8 mouse cellular contexts compared by ENCODE assay signal in the genomic region with DNA sequence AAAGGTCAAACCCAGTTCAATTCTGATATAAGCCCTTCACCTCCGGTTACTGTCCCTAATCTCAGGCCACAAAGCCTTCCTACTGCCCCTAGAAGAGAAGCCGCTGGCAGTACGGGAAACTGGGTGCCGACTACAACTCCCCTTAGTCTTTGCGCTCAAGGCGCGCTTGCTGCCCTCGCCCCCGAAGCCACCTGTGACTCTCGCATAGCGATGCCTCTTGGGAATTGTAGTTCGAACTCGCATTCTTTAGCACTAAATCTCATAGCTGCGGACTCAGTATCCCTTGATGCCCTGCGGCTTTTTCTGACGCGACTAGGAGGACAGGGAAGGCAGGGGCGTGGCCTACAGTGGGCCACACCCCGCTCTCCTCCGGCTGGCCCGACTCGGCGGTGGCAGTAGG. TPM values are rescaled to one million over a fixed set of nuclear protein-coding genes. Genes with fewer than 3 reads are reported as not detected.
DNase-seq lines count a peak whose midpoint lies in the region; ATAC-seq lines count a peak whose summit lies in the region.

A gene (plus strand): TSS at position 347 of the 400 bp plus-strand sequence.

- ATAC-seq in hindbrain, embryonic 16.5 days = peak; percentile 96

- DNase-seq in ZHBTc4 (ENCODE audit: low read depth, low spot score) = peak; percentile 99
- DNase-seq in cerebellum, postnatal 4 days (ENCODE audit: low spot score in 2 of 2) = peak; percentile 78 to 93
- peak; percentile 98 for DNase-seq in gastrocnemius, adult 18-20 months (ENCODE audit: low spot score)
- DNase-seq in left cerebral cortex, adult 18-20 months (ENCODE audit: low spot score in 2 of 2) = peak; percentile 93 to 96
- peak; percentile 98 to 99 for DNase-seq in right cerebral cortex, postnatal 10 days (ENCODE audit: low spot score in 2 of 2)
- DNase-seq in urinary bladder, postnatal 25 days (ENCODE audit: low spot score) = peak; percentile 83

- no peaks in the 10 kb centered on the region for H3K9me3 ChIP-seq in hindbrain, embryonic 16.5 days (ENCODE audit: control insufficient read depth, low read length)

- WGBS in hindbrain, embryonic 16.5 days = under 1% methylated on average over 17 of the region's 23 CpGs
- WGBS in macrophage (ENCODE audit: missing documents) = under 1% methylated on average over 23 of the region's 23 CpGs

- peak within 1 kb of the TSS; percentile 84 for H3K9ac ChIP-seq in hindbrain, embryonic 16.5 days (ENCODE audit: low read depth, low read length)

- peak within 1 kb of the TSS; percentile 75 for H3K4me3 ChIP-seq in hindbrain, embryonic 16.5 days (ENCODE audit: low read length)
- H3K4me3 ChIP-seq in macrophage (ENCODE audit: inconsistent target) = peak within 1 kb of the TSS; percentile 98

- H3K27ac ChIP-seq in hindbrain, embryonic 16.5 days (ENCODE audit: low read depth, low read length) = peak within 1 kb of the TSS; percentile 79
- H3K27ac ChIP-seq in macrophage = peak within 1 kb of the TSS; percentile 80

- no peaks in the 10 kb centered on the region for H3K27me3 ChIP-seq in hindbrain, embryonic 16.5 days (replicated peaks; ENCODE audit: control insufficient read depth, insufficient read depth, low read length)

- H3K4me1 ChIP-seq in hindbrain, embryonic 16.5 days (ENCODE audit: control insufficient read depth, insufficient read depth, low read depth, low read length) = peaks cover 13% of the 10 kb centered on the region

- H3K79me2 ChIP-seq in macrophage (ENCODE audit: inconsistent target) = peaks cover 36% of the 10 kb centered on the region

- H3K36me3 ChIP-seq in hindbrain, embryonic 16.5 days (ENCODE audit: control insufficient read depth, insufficient read depth, low read length) = peaks cover 10% of the 10 kb centered on the region; the same call in 1 of the 2 replicates
- H3K36me3 ChIP-seq in macrophage (ENCODE audit: inconsistent target) = peaks cover 14% of the 10 kb centered on the region; the same call in 1 of the 2 replicates

- peak within 1 kb of the TSS; percentile 81 for H3K4me2 ChIP-seq in hindbrain, embryonic 16.5 days (ENCODE audit: low read length)

RNA-seq across cellular contexts. Expression of the gene that starts here (rescaled TPM):
- 10 to 100 TPM; 41.0 to 41.4 TPM for total RNA-seq in gastrocnemius, adult 18-20 months (2021)
- 39.6 and 41.0 TPM in 2 replicates for polyA plus RNA-seq in hindbrain, embryonic 16.5 days (2015; fragmentation: Nextera tagmentation; extraction: Ambion mirVana)
- 100 to 1,000 TPM; 102 to 116 TPM for total RNA-seq in left cerebral cortex, adult 18-20 months (2021)
- total RNA-seq in macrophage (2018; cell fraction: chromatin; rRNA removed) = 1,000 to 10,000 TPM in 13 of 26 experiments, 100 to 1,000 TPM in 13; 317 to 1,615 (median 821) TPM
- 100 to 1,000 TPM in 5 of 26 experiments, 10 to 100 TPM in 21; 22.3 to 134 (median 66.4) TPM for total RNA-seq in macrophage (2018; cell fraction: cytosol; rRNA removed)
- total RNA-seq in macrophage (2018; cell fraction: nucleus; rRNA removed) = 1,000 to 10,000 TPM in 2 of 26 experiments, 100 to 1,000 TPM in 24; 217 to 1,101 (median 381) TPM
- 28.2 to 71.1 TPM (median 37.1 TPM) in 3 replicates for polyA plus RNA-seq in macrophage (2018)

Comparison
In these comparisons a context has a peak if more than half of its experiments do, and no peak if none do; other contexts are left out.
1. Peak in every context shown above with its lines: DNase-seq, ATAC-seq, H3K4me3 ChIP-seq and H3K27ac ChIP-seq.